Mouse (Mus musculus): ENCODE data around the gene D1Ertd622e. TPM values are rescaled to one million over a fixed set of nuclear protein-coding genes. Genes with fewer than 3 reads are reported as not detected.

The D1Ertd622e gene
- polyA plus RNA-seq, 1 experiment from 2014 or later, result 62.8 TPM

DNA sequence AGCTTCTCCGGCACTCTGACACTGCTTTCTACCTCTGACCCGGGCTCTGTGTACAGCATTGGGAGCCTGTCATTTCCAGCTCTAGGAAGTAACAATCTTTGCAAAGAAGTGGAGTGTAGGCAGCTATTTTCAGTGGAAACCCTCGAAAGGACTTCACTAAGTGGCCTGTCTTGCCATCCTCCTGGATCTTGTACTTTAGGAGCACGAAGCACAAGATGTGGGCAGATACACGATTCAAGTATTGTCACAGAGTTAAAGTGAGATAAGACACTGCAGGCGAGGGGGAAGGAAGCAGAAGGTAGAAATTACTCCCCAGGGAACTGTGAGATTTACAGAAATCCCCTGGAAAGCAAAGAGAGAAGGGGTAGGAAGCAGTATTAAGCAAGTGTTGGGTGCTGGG, 36.4 kb downstream of the D1Ertd622e start:
- Histone ChIP-seq H3K27me3 (ENCODE audit: control insufficient read depth, insufficient read depth, low read length) (no peaks in the 10 kb centered on the region), H3K27ac (no peak overlapping the region), H3K4me2 (replicated peaks) (no peak overlapping the region), H3K9ac (no peak overlapping the region), H3K4me3 (replicated peaks; ENCODE audit: low read length) (no peak overlapping the region), H3K9me3 (ENCODE audit: control insufficient read depth, low read length) (no peaks in the 10 kb centered on the region), H3K4me1 (replicated peaks; ENCODE audit: control insufficient read depth, insufficient read depth, low read length) (peaks cover 17% of the 10 kb centered on the region), H3K36me3 (replicated peaks; ENCODE audit: control insufficient read depth, insufficient read depth) (no peaks in the 10 kb centered on the region)
- 66% methylated on average over 6 of the region's 6 CpGs for WGBS
- no peak for ATAC-seq (ENCODE audit: low FRiP score)
- no peak for DNase-seq (ENCODE audit: low spot score)

GRCm38 (mm10) chr1:97624386-97624785, 37.5 kb downstream of the D1Ertd622e start:
- H3K27me3 ChIP-seq (ENCODE audit: control insufficient read depth, insufficient read depth, low read length), result no peaks in the 10 kb centered on the region
- H3K4me2 ChIP-seq (replicated peaks), result no peak overlapping the region
- H3K4me1 ChIP-seq (replicated peaks; ENCODE audit: control insufficient read depth, insufficient read depth, low read length), result peaks cover 11% of the 10 kb centered on the region
- no peak overlapping the region for H3K4me3 ChIP-seq (replicated peaks; ENCODE audit: low read length)
- H3K36me3 ChIP-seq (replicated peaks; ENCODE audit: control insufficient read depth, insufficient read depth), result no peaks in the 10 kb centered on the region
- no peak overlapping the region for H3K9ac ChIP-seq
- ATAC-seq (ENCODE audit: low FRiP score) (no peak), DNase-seq (ENCODE audit: low spot score) (no peak)
- H3K9me3 ChIP-seq (ENCODE audit: control insufficient read depth, low read length), result no peaks in the 10 kb centered on the region
- 75% methylated on average over 2 of the region's 2 CpGs for WGBS
- no peak overlapping the region for H3K27ac ChIP-seq

DNA sequence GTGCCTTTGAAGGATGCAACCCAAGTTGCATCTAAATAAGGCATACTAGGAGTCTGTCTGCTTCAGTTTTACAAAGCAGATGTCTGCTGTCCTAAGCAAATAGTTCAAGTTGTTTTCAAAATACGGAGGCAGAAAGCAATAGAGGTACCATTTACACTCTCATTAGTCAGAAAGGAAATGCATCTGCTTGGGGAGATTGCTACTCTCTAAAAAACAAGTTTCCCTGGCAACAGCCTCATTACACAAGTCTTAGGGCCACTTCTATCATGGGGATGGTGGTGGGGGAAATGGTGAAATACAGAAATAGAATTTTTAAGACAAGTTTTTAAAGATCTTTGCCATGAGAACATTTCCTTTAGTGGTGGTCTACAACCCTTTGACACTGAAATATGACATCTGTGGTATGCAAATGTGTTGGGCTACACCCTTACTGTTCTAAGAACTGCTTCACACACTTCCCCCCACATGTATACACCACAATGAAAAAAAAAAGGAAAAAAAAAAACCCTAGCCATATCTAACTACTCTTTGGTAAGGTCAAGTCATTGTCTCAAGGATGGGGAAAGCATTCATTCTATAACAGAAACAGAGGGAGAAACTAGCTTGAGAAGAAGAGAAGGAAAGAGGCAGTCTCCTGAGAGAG, 38.5 kb downstream of the D1Ertd622e start:
- Histone ChIP-seq H3K9ac (no peak overlapping the region), H3K9me3 (ENCODE audit: control insufficient read depth, low read length) (no peaks in the 10 kb centered on the region), H3K4me2 (replicated peaks) (no peak overlapping the region), H3K4me1 (replicated peaks; ENCODE audit: control insufficient read depth, insufficient read depth, low read length) (peaks cover 6% of the 10 kb centered on the region; the same call in 1 of the 2 replicates), H3K36me3 (replicated peaks; ENCODE audit: control insufficient read depth, insufficient read depth) (no peaks in the 10 kb centered on the region), H3K27ac (no peak overlapping the region), H3K4me3 (replicated peaks; ENCODE audit: low read length) (no peak overlapping the region), H3K27me3 (ENCODE audit: control insufficient read depth, insufficient read depth, low read length) (no peaks in the 10 kb centered on the region)
- ATAC-seq (ENCODE audit: low FRiP score), result no peak
- 13% methylated on average over 1 of the region's 1 CpGs for WGBS
- no peak for DNase-seq (ENCODE audit: low spot score)

DNA sequence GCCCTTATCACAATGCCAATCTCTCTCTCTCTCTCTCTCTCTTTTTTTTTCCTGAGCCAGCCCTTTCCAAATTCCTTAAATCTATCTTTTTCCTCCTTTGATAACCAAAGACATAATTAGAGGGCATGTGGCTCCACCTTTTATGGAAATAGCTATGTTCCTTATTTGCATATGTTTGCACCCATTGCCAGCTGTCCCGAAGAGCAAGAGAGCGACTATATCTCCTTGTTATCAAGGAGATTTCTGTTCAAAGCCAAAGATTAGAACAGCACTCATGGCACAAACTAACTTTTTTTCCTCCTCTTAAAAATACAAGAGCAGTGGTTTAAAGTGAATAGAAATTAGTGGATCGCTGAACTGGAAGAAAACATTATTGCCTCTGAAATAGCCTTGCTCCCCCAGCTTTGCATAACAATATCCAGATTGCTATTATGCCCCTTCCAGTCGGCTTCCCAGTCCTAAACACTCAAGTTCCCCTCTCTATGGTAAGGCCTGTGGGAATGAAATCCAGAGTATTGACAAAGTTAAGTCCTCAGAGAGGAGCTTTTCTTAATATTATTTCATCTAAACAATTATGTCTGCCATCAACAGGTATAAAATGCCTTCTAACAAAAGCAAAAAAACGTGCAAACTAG, 39.2 kb downstream of the D1Ertd622e start:
- DNase-seq (ENCODE audit: low spot score), result no peak
- no peaks in the 10 kb centered on the region for H3K27me3 ChIP-seq (ENCODE audit: control insufficient read depth, insufficient read depth, low read length)
- no peak overlapping the region for H3K9ac ChIP-seq
- WGBS, result 11% methylated on average over 5 of the region's 5 CpGs
- no peak overlapping the region for H3K4me3 ChIP-seq (replicated peaks; ENCODE audit: low read length)
- ATAC-seq (ENCODE audit: low FRiP score), result no peak; the same call in 1 of the 2 replicates
- no peaks in the 10 kb centered on the region for H3K36me3 ChIP-seq (replicated peaks; ENCODE audit: control insufficient read depth, insufficient read depth)
- no peaks in the 10 kb centered on the region for H3K9me3 ChIP-seq (ENCODE audit: control insufficient read depth, low read length)
- H3K4me1 ChIP-seq (replicated peaks; ENCODE audit: control insufficient read depth, insufficient read depth, low read length), result peaks cover 6% of the 10 kb centered on the region; the same call in 1 of the 2 replicates
- no peak overlapping the region for H3K27ac ChIP-seq
- no peak overlapping the region for H3K4me2 ChIP-seq (replicated peaks)

- no peak overlapping the region for H3K27ac ChIP-seq
- H3K9ac ChIP-seq, result no peak overlapping the region
- no peaks in the 10 kb centered on the region for H3K27me3 ChIP-seq (ENCODE audit: control insufficient read depth, insufficient read depth, low read length)
- no peak overlapping the region for H3K4me3 ChIP-seq (replicated peaks; ENCODE audit: low read length)
- no peak for ATAC-seq (ENCODE audit: low FRiP score)
- H3K4me1 ChIP-seq (replicated peaks; ENCODE audit: control insufficient read depth, insufficient read depth, low read length), result peaks cover 6% of the 10 kb centered on the region; the same call in 1 of the 2 replicates
- DNase-seq (ENCODE audit: low spot score), result no peak
- no peaks in the 10 kb centered on the region for H3K36me3 ChIP-seq (replicated peaks; ENCODE audit: control insufficient read depth, insufficient read depth)
- 64% methylated on average over 8 of the region's 8 CpGs for WGBS
- no peaks in the 10 kb centered on the region for H3K9me3 ChIP-seq (ENCODE audit: control insufficient read depth, low read length)
- no peak overlapping the region for H3K4me2 ChIP-seq (replicated peaks)
These were observed 42.1 kb downstream of the D1Ertd622e start for GRCm38 (mm10) chr1:97619621-97620320.

- no peak overlapping the region for H3K27ac ChIP-seq
- DNase-seq (ENCODE audit: low spot score) (no peak), ATAC-seq (ENCODE audit: low FRiP score) (no peak)
- H3K4me3 ChIP-seq (replicated peaks; ENCODE audit: low read length), result no peak overlapping the region
- no peaks in the 10 kb centered on the region for H3K4me1 ChIP-seq (replicated peaks; ENCODE audit: control insufficient read depth, insufficient read depth, low read length)
- H3K4me2 ChIP-seq (replicated peaks), result no peak overlapping the region
- no peaks in the 10 kb centered on the region for H3K27me3 ChIP-seq (ENCODE audit: control insufficient read depth, insufficient read depth, low read length)
- 82% methylated on average over 1 of the region's 1 CpGs for WGBS
- H3K36me3 ChIP-seq (replicated peaks; ENCODE audit: control insufficient read depth, insufficient read depth), result no peaks in the 10 kb centered on the region
- no peak overlapping the region for H3K9ac ChIP-seq
- no peaks in the 10 kb centered on the region for H3K9me3 ChIP-seq (ENCODE audit: control insufficient read depth, low read length)
These were observed 46.3 kb downstream of the D1Ertd622e start for GRCm38 (mm10) chr1:97615525-97615924.

DNA sequence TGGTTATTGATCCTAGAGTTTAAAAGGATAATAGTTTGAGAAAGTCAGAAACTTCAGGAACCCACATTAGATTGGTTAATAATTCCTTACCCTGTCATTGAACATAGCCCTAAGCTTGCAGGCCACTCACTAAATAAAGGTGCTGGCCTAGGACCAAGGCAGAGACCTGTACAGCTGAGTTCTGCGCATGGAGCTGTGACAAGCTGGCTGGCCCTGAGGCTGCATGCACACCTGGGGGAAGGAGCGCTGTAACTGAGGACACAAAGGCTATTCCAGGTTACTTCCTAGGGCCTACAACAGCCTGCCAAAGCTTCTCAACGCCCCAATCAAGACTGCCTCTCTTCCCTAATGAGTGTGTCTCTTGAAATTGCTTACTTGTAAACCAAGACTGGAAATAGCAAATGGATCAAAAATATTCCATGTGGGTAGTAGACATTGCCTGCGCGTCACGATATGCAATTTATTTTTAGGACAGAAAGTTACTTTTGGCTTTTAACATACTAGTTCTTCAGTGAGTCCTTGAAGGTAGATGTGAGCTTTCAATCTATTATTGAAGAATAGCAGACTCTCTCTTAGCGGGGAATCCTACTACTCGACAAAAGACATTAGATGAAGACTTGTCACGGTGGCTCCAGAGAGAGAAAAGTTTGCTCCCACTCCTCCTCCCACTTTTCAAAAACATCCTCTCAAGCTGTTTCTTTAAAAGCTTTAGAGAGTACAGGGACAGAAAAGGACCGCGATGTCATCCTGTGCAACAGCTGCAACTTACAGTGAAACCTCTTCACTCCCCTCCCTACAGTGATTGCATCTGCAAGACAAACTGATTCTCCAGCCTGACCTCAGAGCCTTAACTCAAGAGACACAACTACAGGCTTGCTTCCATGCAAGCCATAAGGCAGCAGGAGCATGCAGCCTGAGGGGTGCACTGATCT, 47.1 kb downstream of the D1Ertd622e start:
- H3K4me1 ChIP-seq (replicated peaks; ENCODE audit: control insufficient read depth, insufficient read depth, low read length), result no peaks in the 10 kb centered on the region
- H3K9ac ChIP-seq, result no peak overlapping the region
- H3K36me3 ChIP-seq (replicated peaks; ENCODE audit: control insufficient read depth, insufficient read depth), result no peaks in the 10 kb centered on the region
- no peak overlapping the region for H3K4me3 ChIP-seq (replicated peaks; ENCODE audit: low read length)
- no peaks in the 10 kb centered on the region for H3K9me3 ChIP-seq (ENCODE audit: control insufficient read depth, low read length)
- H3K4me2 ChIP-seq (replicated peaks), result no peak overlapping the region
- WGBS, result 74% methylated on average over 11 of the region's 11 CpGs
- H3K27ac ChIP-seq, result no peak overlapping the region
- ATAC-seq (ENCODE audit: low FRiP score), result no peak
- DNase-seq (ENCODE audit: low spot score), result no peak
- no peaks in the 10 kb centered on the region for H3K27me3 ChIP-seq (ENCODE audit: control insufficient read depth, insufficient read depth, low read length)

DNA sequence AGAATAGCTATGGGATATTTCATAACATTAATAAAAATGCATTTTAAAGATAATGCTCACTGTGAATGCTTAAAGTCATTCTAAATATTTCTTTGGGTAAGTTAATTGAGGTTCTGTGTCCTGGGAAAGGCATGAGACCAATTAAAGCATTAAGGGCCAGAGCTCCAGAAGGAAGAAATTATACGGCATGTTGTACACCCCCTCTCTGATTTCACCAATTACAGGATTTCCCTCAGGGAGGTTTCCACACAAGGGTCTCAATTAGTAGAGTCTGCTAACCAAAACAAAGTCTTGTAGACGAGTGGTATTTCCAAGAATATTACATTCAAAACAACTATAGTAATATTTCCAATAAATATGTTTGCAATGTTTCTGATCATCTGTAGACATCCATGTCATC, 50.1 kb downstream of the D1Ertd622e start:
- no peak for ATAC-seq (ENCODE audit: low FRiP score)
- H3K27me3 ChIP-seq (ENCODE audit: control insufficient read depth, insufficient read depth, low read length), result no peaks in the 10 kb centered on the region
- 66% methylated on average over 2 of the region's 2 CpGs for WGBS
- no peak overlapping the region for H3K9ac ChIP-seq
- H3K27ac ChIP-seq, result no peak overlapping the region
- no peaks in the 10 kb centered on the region for H3K36me3 ChIP-seq (replicated peaks; ENCODE audit: control insufficient read depth, insufficient read depth)
- no peaks in the 10 kb centered on the region for H3K4me1 ChIP-seq (replicated peaks; ENCODE audit: control insufficient read depth, insufficient read depth, low read length)
- H3K4me3 ChIP-seq (replicated peaks; ENCODE audit: low read length), result no peak overlapping the region
- no peak overlapping the region for H3K4me2 ChIP-seq (replicated peaks)
- DNase-seq (ENCODE audit: low spot score), result no peak
- no peaks in the 10 kb centered on the region for H3K9me3 ChIP-seq (ENCODE audit: control insufficient read depth, low read length)

- H3K4me3 ChIP-seq (replicated peaks; ENCODE audit: low read length), result no peak overlapping the region
- H3K9me3 ChIP-seq (ENCODE audit: control insufficient read depth, low read length), result no peaks in the 10 kb centered on the region
- DNase-seq (ENCODE audit: low spot score) (no peak), ATAC-seq (ENCODE audit: low FRiP score) (no peak)
- H3K36me3 ChIP-seq (replicated peaks; ENCODE audit: control insufficient read depth, insufficient read depth), result no peaks in the 10 kb centered on the region
- H3K4me1 ChIP-seq (replicated peaks; ENCODE audit: control insufficient read depth, insufficient read depth, low read length), result no peaks in the 10 kb centered on the region
- H3K27me3 ChIP-seq (ENCODE audit: control insufficient read depth, insufficient read depth, low read length), result no peaks in the 10 kb centered on the region
- no peak overlapping the region for H3K9ac ChIP-seq
- H3K27ac ChIP-seq, result no peak overlapping the region
- WGBS, result 79% methylated on average over 1 of the region's 1 CpGs
- H3K4me2 ChIP-seq (replicated peaks), result no peak overlapping the region
These were observed 58.5 kb downstream of the D1Ertd622e start for GRCm38 (mm10) chr1:97603361-97603760.
